In genomic region chr8:71224560-71224959, GRCm38 (mm10) we compare ENCODE assay signal across 8 mouse cellular contexts. TPM values are rescaled to one million over a fixed set of nuclear protein-coding genes. Genes with fewer than 3 reads are reported as not detected.
DNase-seq lines count a peak whose midpoint lies in the region; ATAC-seq and TF ChIP-seq lines count a peak whose summit lies in the region.

No protein-coding gene starts in this region.

- H3K27ac ChIP-seq in hindbrain, embryonic 11.5 days (ENCODE audit: low read depth, low read length) = no peak overlapping the region
- H3K27ac ChIP-seq in hindbrain, embryonic 12.5 days = no peak overlapping the region
- H3K27ac ChIP-seq in lung, embryonic 14.5 days (ENCODE audit: low read depth) = no peak overlapping the region

- no peak for ATAC-seq in hindbrain, embryonic 11.5 days (ENCODE audit: low FRiP score)
- no peak for ATAC-seq in hindbrain, embryonic 12.5 days (ENCODE audit: low FRiP score)
- ATAC-seq in lung, embryonic 14.5 days (ENCODE audit: insufficient read depth) = no peak

- H3K9me3 ChIP-seq in hindbrain, embryonic 11.5 days (ENCODE audit: control insufficient read depth, low read length) = no peaks in the 10 kb centered on the region
- H3K9me3 ChIP-seq in hindbrain, embryonic 12.5 days (replicated peaks) = no peaks in the 10 kb centered on the region
- H3K9me3 ChIP-seq in lung, embryonic 14.5 days (ENCODE audit: low read depth, low read length) = no peaks in the 10 kb centered on the region

- TF ChIP-seq CTCF in lung, embryonic 14.5 days (IDR thresholded peaks at IDR 0.05; ENCODE audit: low read depth) = peak; percentile 60

- H3K36me3 ChIP-seq in hindbrain, embryonic 11.5 days (ENCODE audit: control insufficient read depth, insufficient read depth, low read length) = no peaks in the 10 kb centered on the region
- no peaks in the 10 kb centered on the region for H3K36me3 ChIP-seq in hindbrain, embryonic 12.5 days
- no peaks in the 10 kb centered on the region for H3K36me3 ChIP-seq in lung, embryonic 14.5 days (ENCODE audit: insufficient read depth)

- no peak overlapping the region for H3K4me2 ChIP-seq in hindbrain, embryonic 11.5 days (replicated peaks; ENCODE audit: low read depth, low read length)
- H3K4me2 ChIP-seq in hindbrain, embryonic 12.5 days (replicated peaks) = no peak overlapping the region
- no peak overlapping the region for H3K4me2 ChIP-seq in lung, embryonic 14.5 days

- peak; percentile 24 for DNase-seq in hindbrain, embryonic 11.5 days (ENCODE audit: low spot score)
- DNase-seq in B cell, adult 2 months = peak; percentile 19 to 39
- peak; percentile 43 for DNase-seq in R1 (ENCODE audit: low read depth, low spot score)
- DNase-seq in lung, embryonic 14.5 days = peak; percentile 59
- DNase-seq in frontal cortex, postnatal 14 days (ENCODE audit: low spot score in 2 of 2) = no peak
- DNase-seq in layer of hippocampus, postnatal 14 days (ENCODE audit: low spot score in 2 of 2) = no peak
- no peak for DNase-seq in right cerebral cortex, postnatal 36 days (ENCODE audit: low spot score in 2 of 2)

- 46% methylated on average over 2 of the region's 2 CpGs for whole genome bisulfite sequencing in hindbrain, embryonic 11.5 days
- 44% methylated on average over 2 of the region's 2 CpGs for WGBS in hindbrain, embryonic 12.5 days
- 38% methylated on average over 2 of the region's 2 CpGs for WGBS in lung, embryonic 14.5 days

- H3K4me1 ChIP-seq in hindbrain, embryonic 11.5 days (replicated peaks; ENCODE audit: control insufficient read depth, insufficient read depth, low read length) = no peaks in the 10 kb centered on the region
- H3K4me1 ChIP-seq in hindbrain, embryonic 12.5 days = no peaks in the 10 kb centered on the region
- no peaks in the 10 kb centered on the region for H3K4me1 ChIP-seq in lung, embryonic 14.5 days (ENCODE audit: insufficient read depth)

- no peaks in the 10 kb centered on the region for H3K27me3 ChIP-seq in hindbrain, embryonic 11.5 days (ENCODE audit: control insufficient read depth, insufficient read depth, low read length)
- no peaks in the 10 kb centered on the region for H3K27me3 ChIP-seq in hindbrain, embryonic 12.5 days
- H3K27me3 ChIP-seq in lung, embryonic 14.5 days (ENCODE audit: insufficient read depth, low read length) = no peaks in the 10 kb centered on the region

- no peak overlapping the region for H3K9ac ChIP-seq in hindbrain, embryonic 11.5 days (ENCODE audit: low read depth, low read length)
- no peak overlapping the region for H3K9ac ChIP-seq in hindbrain, embryonic 12.5 days
- H3K9ac ChIP-seq in lung, embryonic 14.5 days = no peak overlapping the region

- no peak overlapping the region for H3K4me3 ChIP-seq in hindbrain, embryonic 11.5 days (ENCODE audit: low read depth, low read length)
- no peak overlapping the region for H3K4me3 ChIP-seq in hindbrain, embryonic 12.5 days
- H3K4me3 ChIP-seq in lung, embryonic 14.5 days (ENCODE audit: low read depth, low read length) = no peak overlapping the region

RNA-seq across cellular contexts. Expression of gene Myo9b, which starts 48.0 kb away (rescaled TPM):
- polyA plus RNA-seq in hindbrain, embryonic 11.5 days (2014; fragmentation: Nextera tagmentation; extraction: Ambion mirVana) = 16.1 and 17.4 TPM in 2 replicates
- polyA plus RNA-seq in hindbrain, embryonic 12.5 days (2016; fragmentation: Nextera tagmentation; extraction: Ambion mirVana) = 28.4 and 30.4 TPM in 2 replicates
- 24.2 and 25.3 TPM in 2 replicates for polyA plus RNA-seq in lung, embryonic 14.5 days (2014; fragmentation: Nextera tagmentation; extraction: Ambion mirVana)
- 10 to 100 TPM; 31.2 to 36.4 TPM for total RNA-seq in layer of hippocampus, postnatal 14 days (2021)

RNA-seq across cellular contexts. Expression of gene Haus8, which starts 48.2 kb away (rescaled TPM):
- 56.5 and 61.7 TPM in 2 replicates for polyA plus RNA-seq in hindbrain, embryonic 11.5 days (2014; fragmentation: Nextera tagmentation; extraction: Ambion mirVana)
- 51.2 and 52.6 TPM in 2 replicates for polyA plus RNA-seq in hindbrain, embryonic 12.5 days (2016; fragmentation: Nextera tagmentation; extraction: Ambion mirVana)
- polyA plus RNA-seq in lung, embryonic 14.5 days (2014; fragmentation: Nextera tagmentation; extraction: Ambion mirVana) = 55.3 and 60.1 TPM in 2 replicates
- total RNA-seq in layer of hippocampus, postnatal 14 days (2021) = 10 to 100 TPM; 13.9 to 14.6 TPM

Comparison
In these comparisons a context has a peak if more than half of its experiments do, and no peak if none do; other contexts are left out.
1. DNase-seq: peak in hindbrain, embryonic 11.5 days (single experiment), B cell, adult 2 months (2 of 2), R1 (single experiment) and lung, embryonic 14.5 days (single experiment); none in frontal cortex, postnatal 14 days (0 of 2), layer of hippocampus, postnatal 14 days (0 of 2) and right cerebral cortex, postnatal 36 days (0 of 2).